Mouse (Mus musculus) heart, adult 8-10 months (tissue): ENCODE data around the gene Amotl1. TPM values are rescaled to one million over a fixed set of nuclear protein-coding genes. Genes with fewer than 3 reads are reported as not detected.
"Not testable (repeated sequence)": the region's sequence is repeated elsewhere in the genome, so short reads cannot be mapped to it uniquely, and the experiment has no call there.

ENCODE experiments used
- DNase-seq: peaks from one replicate; pipeline ENCODE4 v3.0.0; 2022; ENCODE audit warnings: low spot score
- total RNA-seq, 4 experiments: library from RNA; stranded (reverse); gene quantifications; 2 replicates each; pipeline ENCODE4 v1.2.4; 2022

The Amotl1 gene
- total RNA-seq, 4 experiments from 2014 or later: 56.2 to 65.0 (median 58.1) TPM

GRCm38 (mm10) chr9:14604363-14604762 lies 40.5 kb downstream of the Amotl1 start:
- no peak for DNase-seq

DNA sequence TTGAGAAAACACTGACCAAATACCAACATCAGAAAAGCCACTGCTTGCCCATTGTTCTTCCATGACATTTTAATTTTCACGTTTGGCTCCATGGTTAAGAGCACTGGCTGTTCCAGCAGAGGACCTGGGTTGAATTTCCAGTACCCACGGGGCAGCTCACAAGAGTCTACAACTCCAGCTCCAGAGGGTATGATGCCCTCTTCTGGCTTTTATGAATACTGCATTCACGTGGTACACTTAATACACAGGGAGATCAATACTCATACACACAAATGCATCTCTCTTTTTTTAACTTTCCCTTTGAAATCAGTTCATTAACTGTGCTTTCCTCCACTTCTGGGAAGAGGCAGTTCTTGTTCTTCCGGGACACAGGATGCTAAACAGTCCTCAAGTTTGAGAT lies 41.4 kb downstream of the Amotl1 start:
- no peak for DNase-seq

GRCm38 (mm10) chr9:14599799-14600198 lies 45.1 kb downstream of the Amotl1 start:
- no peak for DNase-seq

DNA sequence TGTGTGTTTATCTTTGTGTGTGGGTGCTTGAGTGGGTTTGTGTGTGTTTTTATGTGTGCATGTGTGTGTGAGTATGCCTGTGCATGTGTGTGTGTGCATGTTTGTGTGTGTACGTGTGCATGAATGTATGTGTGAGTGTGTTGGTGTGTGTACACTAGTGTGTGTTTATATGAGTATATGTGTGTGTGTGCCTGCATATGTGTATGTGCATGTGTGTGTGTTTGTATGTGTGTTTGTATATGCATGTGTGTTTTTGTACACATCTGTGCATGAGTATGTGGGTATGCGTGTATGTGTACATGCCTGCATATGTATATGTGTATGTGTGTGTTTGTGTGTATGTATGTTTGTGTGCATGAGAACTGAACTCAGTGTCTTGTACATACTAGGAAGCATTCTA lies 46.7 kb downstream of the Amotl1 start:
- DNase-seq: no peak

DNA sequence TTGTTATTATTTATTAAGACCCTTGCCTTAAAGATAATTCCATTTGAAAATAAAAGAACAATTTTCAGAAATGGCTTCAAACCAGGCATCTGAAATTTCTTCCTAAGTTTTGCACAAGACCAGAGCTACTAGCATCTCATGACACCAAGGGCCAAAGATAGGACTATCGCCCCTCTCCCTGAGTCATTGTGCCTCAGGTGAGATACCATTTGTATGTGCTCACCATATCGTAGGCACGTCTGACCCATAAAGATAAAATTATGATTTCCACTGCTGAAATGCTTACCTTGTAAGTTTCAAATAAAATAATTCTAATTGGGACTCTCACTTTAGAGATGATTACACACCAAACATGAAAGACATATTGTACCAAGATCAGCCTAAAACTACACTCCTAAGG lies 47.4 kb downstream of the Amotl1 start:
- DNase-seq: no peak

DNA sequence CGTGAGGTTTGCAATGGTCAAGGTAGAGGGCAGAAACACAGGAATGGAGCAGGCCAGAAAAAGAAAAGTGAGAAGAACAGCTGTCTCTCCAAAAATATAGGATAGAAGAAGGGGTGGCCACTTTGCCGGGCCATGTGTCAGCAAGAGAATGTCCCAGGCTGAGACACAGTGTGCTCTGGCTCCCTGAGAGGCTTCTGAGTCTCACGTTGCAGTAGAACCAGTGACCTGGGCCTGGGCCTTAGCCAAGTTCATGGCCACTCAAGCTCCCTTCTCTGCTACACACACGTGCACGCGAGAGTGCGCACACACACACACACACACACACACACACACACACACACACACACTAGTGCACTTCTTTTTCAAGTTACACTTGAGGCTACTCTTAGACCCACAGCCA lies 48.0 kb downstream of the Amotl1 start:
- DNase-seq: no peak

DNA sequence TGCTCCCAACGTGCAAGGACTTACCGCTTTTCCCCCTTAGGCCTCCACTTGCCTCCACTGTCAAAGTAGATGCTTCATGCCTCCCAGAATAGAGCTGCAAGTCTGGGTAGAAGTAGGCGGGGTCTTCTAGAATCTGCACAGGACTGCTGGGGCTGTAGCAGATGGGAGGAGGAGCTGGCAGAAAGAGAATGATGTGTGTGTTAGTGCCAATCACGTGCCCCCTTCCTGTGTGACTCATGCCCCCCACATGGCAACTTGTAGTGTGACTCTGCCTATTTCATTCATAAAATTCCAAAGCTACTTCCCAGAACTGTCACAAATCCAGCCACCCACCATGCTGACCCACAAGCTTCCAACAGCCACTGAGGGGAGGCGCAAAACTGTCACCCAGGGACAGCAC lies 48.4 kb downstream of the Amotl1 start:
- DNase-seq: no peak

DNA sequence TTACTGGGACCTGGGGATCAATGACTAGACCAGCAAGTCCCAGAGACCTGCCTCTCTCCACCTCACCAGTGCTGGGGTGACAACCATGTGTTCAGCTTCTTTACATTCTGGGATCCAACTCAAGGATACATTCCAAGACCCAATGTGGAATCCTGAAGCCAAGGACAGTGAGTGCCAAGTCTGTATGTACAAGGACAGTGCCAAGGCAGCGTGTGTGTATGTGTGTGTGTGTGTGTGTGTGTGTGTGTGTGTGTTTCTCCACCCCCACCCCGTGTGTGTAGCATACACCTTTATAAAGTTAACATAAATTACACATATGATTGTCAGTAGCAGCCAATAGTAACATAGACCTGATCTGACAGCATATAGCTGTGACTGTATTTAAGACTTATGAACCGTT lies 49.0 kb downstream of the Amotl1 start:
- no peak for DNase-seq

DNA sequence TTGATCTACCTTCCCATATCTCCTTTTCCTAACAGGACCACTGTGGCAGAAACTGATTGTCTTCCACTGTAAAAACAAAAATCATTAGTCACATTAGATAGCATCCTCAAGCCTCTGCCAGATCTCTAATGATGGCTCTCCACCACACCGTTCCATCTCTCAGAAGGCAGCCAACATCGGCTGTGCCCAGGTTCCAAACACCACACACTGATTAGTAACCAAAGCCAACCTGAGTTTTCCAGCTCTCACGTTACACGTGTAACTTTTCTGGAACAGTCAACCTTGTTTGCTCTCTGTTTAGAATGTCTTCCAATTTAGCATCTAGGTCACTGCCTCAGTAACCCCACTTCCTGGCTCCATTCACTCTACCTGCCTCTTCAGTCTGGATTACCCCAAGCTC lies 51.0 kb downstream of the Amotl1 start:
- DNase-seq: no peak

DNA sequence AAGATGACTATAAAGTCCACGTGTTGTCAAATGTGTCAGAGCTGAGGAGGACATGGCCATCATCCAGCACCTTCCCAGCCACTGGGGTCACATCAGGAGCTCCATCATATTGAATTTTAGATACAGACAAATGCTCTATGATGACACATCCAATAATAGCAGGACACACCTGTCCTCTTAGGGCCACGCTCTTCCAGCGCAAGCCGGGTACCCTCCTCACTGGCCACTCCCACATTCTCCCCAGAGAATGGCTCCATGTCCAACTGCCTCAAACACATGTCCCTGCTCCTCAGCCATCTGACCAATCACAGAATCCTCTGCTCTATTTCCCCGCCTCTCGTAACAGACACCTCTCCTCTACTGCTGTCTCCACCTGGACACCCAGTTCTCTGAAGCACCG lies 54.2 kb downstream of the Amotl1 start:
- no peak for DNase-seq

- DNase-seq: no peak
These were observed 56.2 kb downstream of the Amotl1 start for GRCm38 (mm10) chr9:14588690-14589089.

DNA sequence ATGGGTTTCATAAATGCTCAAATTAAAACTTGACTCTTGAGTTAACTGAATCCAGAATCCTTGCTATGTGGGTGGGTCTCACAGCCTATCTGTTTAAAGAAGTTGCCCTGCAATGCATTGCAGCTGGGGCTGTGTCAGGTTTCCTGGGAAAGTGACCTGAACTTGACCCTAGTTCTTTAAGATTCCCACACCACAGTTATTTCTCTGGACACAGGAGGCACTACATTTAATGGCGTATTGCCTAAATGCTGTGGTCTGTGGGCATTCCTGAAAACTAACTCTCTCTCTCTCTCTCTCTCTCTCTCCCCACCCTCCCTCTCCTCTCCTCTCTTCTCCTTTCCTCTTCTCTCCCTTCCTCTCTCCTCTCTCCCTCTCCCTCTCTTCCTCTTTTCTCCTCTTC lies 59.2 kb downstream of the Amotl1 start:
- no peak for DNase-seq

- DNase-seq: no peak
These were observed 65.9 kb downstream of the Amotl1 start for GRCm38 (mm10) chr9:14578960-14579359.

- DNase-seq: not testable (repeated sequence)
These were observed 68.5 kb downstream of the Amotl1 start for GRCm38 (mm10) chr9:14576359-14576758.

DNA sequence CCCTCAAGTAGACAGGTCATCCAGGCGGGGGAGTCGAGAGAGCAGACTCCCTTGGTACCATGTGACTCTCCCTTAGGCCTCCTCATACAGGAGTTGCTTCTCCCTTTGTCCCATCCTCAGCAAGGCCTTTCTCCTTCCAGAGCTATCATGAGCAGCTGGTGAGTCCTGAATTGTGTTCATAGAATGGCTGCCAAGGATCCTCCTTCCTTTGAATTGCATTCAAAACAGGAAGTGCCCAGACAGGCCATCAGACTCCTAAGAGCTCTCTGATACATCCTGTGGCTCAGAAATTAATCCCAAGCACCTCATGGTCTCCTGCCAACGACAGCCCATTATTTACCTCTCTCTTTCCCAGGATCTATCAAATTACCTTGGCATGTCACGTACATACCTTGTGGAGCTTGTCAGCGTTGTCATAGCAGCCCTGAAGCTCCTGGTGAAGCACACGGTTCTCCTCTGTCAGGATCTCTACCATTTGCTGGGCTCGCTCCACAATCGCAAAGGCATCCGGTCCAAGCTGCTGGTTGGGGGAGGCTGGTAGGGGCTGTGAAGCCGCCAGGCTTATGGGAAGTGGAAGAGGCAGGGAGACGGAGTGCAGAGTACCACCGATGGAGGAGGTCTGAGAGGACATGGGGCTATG lies 70.0 kb downstream of the Amotl1 start:
- DNase-seq: no peak

DNA sequence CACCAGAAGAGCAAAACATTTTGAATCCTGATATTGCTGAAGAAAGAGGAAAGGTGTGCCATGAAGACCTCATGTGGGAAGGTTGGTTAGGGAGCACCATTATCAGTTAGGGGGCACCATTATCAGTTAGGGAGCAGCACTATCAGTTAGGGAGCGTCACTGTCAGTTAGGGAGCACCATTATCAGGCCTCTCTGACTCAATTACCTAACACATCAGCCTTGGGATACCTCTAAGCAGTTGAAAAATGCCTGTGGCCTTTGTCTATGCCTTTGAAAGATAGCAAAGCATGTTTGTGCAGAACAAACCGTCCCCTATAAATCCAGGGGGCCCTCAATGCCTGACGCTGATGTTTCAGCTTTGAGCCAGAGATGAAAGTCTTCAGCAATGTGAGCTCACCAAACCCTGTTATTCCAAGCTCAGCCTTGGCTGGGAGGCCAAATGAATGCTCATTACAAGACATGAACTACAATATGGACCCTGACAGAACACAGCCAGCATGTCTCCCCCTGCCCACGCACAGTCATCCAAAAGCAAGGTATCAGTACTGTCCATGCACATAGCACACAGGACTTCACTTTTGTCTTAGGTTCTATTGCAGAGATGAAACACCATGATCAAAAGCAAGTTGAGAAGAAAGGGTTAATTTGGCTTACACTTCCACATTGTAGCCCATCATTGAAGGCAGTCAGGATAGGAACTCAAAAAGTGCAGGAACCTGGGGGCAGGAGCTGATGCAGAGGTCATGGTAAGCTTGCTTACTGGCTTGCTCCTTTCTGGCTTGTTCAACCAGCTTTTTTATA lies 75.5 kb downstream of the Amotl1 start:
- DNase-seq: no peak

DNA sequence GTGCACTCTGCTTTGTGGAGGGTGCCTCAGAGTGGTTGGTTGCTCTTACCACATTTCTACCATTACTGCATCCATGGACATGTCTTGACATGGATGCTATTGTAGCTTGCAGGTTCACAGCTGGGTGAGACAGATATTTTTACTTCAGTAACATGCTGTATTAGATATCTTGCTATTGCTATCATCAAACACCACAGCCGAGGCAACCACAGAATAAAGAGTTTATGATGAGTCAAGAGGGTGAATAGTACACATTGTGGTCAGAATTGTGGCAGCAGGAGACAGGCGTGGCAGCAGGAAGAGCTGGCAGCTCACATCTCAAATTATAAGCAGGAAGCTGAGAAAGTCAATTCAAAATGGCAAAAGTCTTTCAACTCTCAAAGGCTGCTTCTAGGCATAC lies 76.4 kb downstream of the Amotl1 start:
- no peak for DNase-seq

- DNase-seq: no peak
These were observed 80.4 kb downstream of the Amotl1 start for GRCm38 (mm10) chr9:14564486-14564885.

DNA sequence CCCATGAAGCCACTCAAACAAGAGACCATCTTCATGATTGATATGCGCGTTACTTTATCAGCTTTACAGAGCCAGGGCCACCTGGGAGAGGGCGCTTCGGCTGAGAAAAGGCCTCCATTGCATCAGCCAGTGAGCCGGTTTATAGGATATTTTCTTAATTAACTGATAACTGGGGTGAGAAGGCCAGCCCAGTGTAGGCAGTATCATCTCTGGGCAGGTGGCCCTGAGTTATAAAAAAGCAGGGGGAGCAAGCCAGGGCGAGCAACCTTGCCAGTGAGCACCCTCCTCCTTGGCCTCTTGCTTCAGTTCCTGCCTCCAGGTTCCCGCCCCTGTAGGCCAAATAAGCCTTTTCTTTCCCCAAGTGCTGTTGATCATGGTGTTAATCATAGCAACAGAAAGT lies 81.5 kb downstream of the Amotl1 start:
- no peak for DNase-seq

DNA sequence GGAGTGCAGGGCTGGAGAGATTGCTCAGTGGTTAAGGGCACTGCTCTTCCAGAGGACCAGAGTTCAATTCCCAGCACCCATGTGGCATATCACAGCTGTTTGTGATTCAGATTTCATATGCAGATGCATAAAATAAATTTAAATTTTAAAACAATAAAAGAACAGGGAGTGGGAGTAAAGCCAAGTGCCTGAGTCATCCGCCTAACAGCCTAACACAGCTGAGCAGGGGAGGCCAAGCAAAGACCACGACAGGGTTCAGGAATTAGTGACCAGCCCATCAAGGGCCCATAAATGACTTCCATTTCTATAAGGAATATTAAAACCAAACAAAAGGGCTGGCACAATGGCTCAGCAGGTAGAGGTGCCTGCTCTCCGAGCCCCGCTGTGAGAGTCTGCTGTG lies 84.3 kb downstream of the Amotl1 start:
- DNase-seq: no peak

DNA sequence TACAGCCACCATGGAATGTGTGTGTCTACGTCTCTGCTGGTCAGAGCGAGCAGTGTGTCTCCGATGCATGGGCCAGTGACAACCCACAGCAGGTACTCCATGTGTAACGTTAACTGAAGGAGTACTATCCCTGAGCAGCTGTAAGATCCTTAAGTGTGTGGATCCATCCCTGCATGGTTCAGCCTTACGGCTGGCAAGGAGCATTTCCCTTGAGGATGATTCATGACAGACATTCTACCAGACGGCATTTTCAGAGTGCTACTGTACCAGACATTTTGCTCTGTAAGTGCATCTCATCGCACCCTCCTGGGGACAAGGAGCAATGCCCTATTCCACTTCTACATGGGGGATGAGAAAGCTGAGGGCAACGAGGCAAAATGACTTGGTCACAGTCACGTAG lies 84.9 kb downstream of the Amotl1 start:
- DNase-seq: no peak

- peak; percentile 24 for DNase-seq
These were observed 85.4 kb downstream of the Amotl1 start for GRCm38 (mm10) chr9:14559430-14559829.

GRCm38 (mm10) chr9:14558332-14558731 lies 86.5 kb downstream of the Amotl1 start:
- DNase-seq: no peak

- no peak for DNase-seq
These were observed 96.5 kb downstream of the Amotl1 start for GRCm38 (mm10) chr9:14548366-14548761.
